Mouse (Mus musculus) thymus, adult 2 months (tissue): ENCODE results near the gene Klk9.

Source experiments
- CTCF ChIP-seq: fragments of 200-500 bp; IDR thresholded peaks from 2 replicates; pipeline ENCODE4 v1.5.1; 2012; ENCODE audit warnings: mild to moderate bottlenecking, control low read depth, low read length, moderate library complexity, borderline replicate concordance; ENCODE audit not compliant: control insufficient read depth, poor library complexity, insufficient read depth; ENCODE audit errors: extremely low read depth
- POLR2A ChIP-seq: fragments of 200-500 bp; IDR thresholded peaks from 2 replicates; pipeline ENCODE4 v1.6.1; 2012; ENCODE audit warnings: mild to moderate bottlenecking, low read length, control low read depth, moderate library complexity; ENCODE audit not compliant: control insufficient read depth, poor library complexity, insufficient read depth; ENCODE audit errors: extremely low read depth

DNA sequence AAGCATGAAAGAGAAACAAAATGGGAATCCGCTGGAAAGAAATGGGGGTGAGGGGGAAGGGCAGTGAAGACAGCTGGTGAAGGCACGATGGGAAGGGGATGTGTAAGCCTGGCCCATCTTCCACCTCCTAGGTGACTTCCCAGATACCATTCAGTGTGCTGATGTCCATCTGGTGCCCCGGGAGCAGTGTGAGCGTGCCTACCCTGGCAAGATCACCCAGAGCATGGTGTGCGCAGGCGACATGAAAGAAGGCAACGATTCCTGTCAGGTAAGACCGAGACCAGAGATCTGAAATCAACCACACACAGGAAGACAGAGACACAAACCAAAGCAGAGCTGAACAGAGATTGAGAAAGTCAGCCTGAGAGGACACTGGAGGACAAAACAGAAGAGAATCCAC is 37.3 kb downstream of the Klk9 start:
- TF ChIP-seq POLR2A (no peak), CTCF (no peak)
